Mouse (Mus musculus) kidney, adult 2 months (tissue): ENCODE data around the gene Arhgef16.

Source experiments
- CTCF ChIP-seq: fragments of 200-500 bp; conservative IDR thresholded peaks from 2 replicates; pipeline ENCODE4 v1.5.1; 2011; ENCODE audit warnings: low read depth, mild to moderate bottlenecking, control low read depth, low read length, moderate library complexity, mixed read lengths; ENCODE audit not compliant: insufficient read depth, insufficient read length
- POLR2A ChIP-seq: fragments of 200-500 bp; IDR thresholded peaks from one replicate; pipeline ENCODE4 v1.6.1; 2011; ENCODE audit warnings: low read depth, low read length, control low read depth

- TF ChIP-seq CTCF (no peak), POLR2A (no peak)
These were observed 46.8 kb upstream of the Arhgef16 start for GRCm38 (mm10) chr4:154348197-154348786.
